Mouse (Mus musculus) megakaryocyte progenitor cell, adult 5-6 weeks (primary cell): ENCODE results near the gene Car6. TPM values are rescaled to one million over a fixed set of nuclear protein-coding genes. Genes with fewer than 3 reads are reported as not detected.
A peak's percentile ranks its signal among the peaks of the same experiment; 100 is the strongest.

Experiments used
- ATAC-seq: replicated peaks from 2 replicates; pipeline ENCODE4 v1.8.0; 2016; ENCODE audit warnings: mild to moderate bottlenecking, moderate TSS enrichment, inconsistent platforms; ENCODE audit not compliant: poor library complexity
- total RNA-seq, 2 experiments: library from RNA; stranded (forward) in 1 of 2; stranded (reverse) in 1 of 2; fragments of 157-497, 149-512 nt in 1 of 2; fragments of 200-1000 nt in 1 of 2; gene quantifications; 2 replicates each; pipeline versions ENCODE4 v1.2.3 to v1.2.4; 2015 to 2017

Gene Car6
- total RNA-seq, 2 experiments from 2014 or later, result 0.79 TPM; not detected in 1

- ATAC-seq, result peak; percentile 95
Observed at GRCm38 (mm10) chr4:150193915-150194314, 7.2 kb downstream of the Car6 start.

- no peak for ATAC-seq
Observed at GRCm38 (mm10) chr4:150192199-150192598, 8.9 kb downstream of the Car6 start.

GRCm38 (mm10) chr4:150188236-150188635 lies 12.9 kb downstream of the Car6 start:
- ATAC-seq, result 0 out of 2 replicates have a peak, but pooled peaks have one; percentile 29

- 0 out of 2 replicates have a peak, but pooled peaks have one; percentile 25 for ATAC-seq
Observed at GRCm38 (mm10) chr4:150181304-150181703, 19.8 kb downstream of the Car6 start.

GRCm38 (mm10) chr4:150178131-150178530 lies 23.0 kb downstream of the Car6 start:
- no peak for ATAC-seq

- ATAC-seq, result no peak
Observed at GRCm38 (mm10) chr4:150177122-150177521, 24.0 kb downstream of the Car6 start.

GRCm38 (mm10) chr4:150176535-150176934 lies 24.6 kb downstream of the Car6 start:
- peak; percentile 91 for ATAC-seq

GRCm38 (mm10) chr4:150174027-150174426 lies 27.1 kb downstream of the Car6 start:
- no peak for ATAC-seq

GRCm38 (mm10) chr4:150173281-150173680 lies 27.9 kb downstream of the Car6 start:
- ATAC-seq, result peak; percentile 76

- ATAC-seq, result no peak
Observed at GRCm38 (mm10) chr4:150172107-150172506, 29.0 kb downstream of the Car6 start.

- no peak for ATAC-seq
Observed at GRCm38 (mm10) chr4:150168406-150168805, 32.7 kb downstream of the Car6 start.

- ATAC-seq, result no peak
Observed at GRCm38 (mm10) chr4:150164875-150165274, 36.3 kb downstream of the Car6 start.

- no peak for ATAC-seq
Observed at GRCm38 (mm10) chr4:150162561-150163169, 38.5 kb downstream of the Car6 start.

GRCm38 (mm10) chr4:150159458-150159857 lies 41.7 kb downstream of the Car6 start:
- ATAC-seq, result no peak

- no peak for ATAC-seq
Observed at GRCm38 (mm10) chr4:150157348-150157882, 43.7 kb downstream of the Car6 start.

- ATAC-seq, result peak; percentile 80
Observed at GRCm38 (mm10) chr4:150155731-150156130, 45.4 kb downstream of the Car6 start.

- no peak for ATAC-seq
Observed at GRCm38 (mm10) chr4:150155301-150155700, 45.8 kb downstream of the Car6 start.

- no peak for ATAC-seq
Observed at GRCm38 (mm10) chr4:150152483-150152882, 48.6 kb downstream of the Car6 start.

- no peak for ATAC-seq
Observed at GRCm38 (mm10) chr4:150151045-150151444, 50.1 kb downstream of the Car6 start.

GRCm38 (mm10) chr4:150146286-150146685 lies 54.8 kb downstream of the Car6 start:
- ATAC-seq, result no peak

GRCm38 (mm10) chr4:150144242-150144641 lies 56.9 kb downstream of the Car6 start:
- ATAC-seq, result no peak

GRCm38 (mm10) chr4:150140346-150140745 lies 60.8 kb downstream of the Car6 start:
- ATAC-seq, result no peak

- ATAC-seq, result no peak
Observed at GRCm38 (mm10) chr4:150139090-150139489, 62.0 kb downstream of the Car6 start.
